Mouse (Mus musculus): ENCODE results near the gene Sprr4. TPM values are rescaled to one million over a fixed set of nuclear protein-coding genes. Genes with fewer than 3 reads are reported as not detected.

Sprr4 gene
- polyA plus RNA-seq, 1 experiment from 2014 or later = not detected

DNA sequence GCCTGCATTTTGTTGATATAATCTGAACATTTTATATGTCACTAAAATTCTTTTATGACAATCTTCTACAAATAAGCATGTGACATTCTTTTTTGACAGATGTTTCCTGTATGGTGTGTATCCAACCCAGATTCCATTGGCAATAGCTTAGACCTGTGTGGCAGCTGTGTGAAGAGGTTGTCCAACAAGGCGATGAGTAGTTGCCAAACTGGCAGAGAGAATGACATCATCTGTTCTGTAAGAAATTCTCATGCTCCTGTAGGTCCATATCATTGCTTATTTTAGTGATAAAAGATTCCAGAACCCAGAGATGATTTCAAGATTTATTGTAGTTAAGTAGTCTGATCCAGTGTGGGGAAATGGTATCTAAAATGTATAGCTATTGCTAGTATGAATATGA is 33.7 kb downstream of the Sprr4 start:
- Histone ChIP-seq H3K36me3 (no peaks in the 10 kb centered on the region), H3K9ac (no peak overlapping the region), H3K4me1 (replicated peaks) (no peaks in the 10 kb centered on the region), H3K4me3 (no peak overlapping the region), H3K27ac (ENCODE audit: poor library complexity, severe bottlenecking) (no peak overlapping the region), H3K9me3 (replicated peaks) (no peaks in the 10 kb centered on the region), H3K4me2 (no peak overlapping the region), H3K27me3 (replicated peaks) (no peaks in the 10 kb centered on the region)
- WGBS = 68% methylated on average over 1 of the region's 1 CpGs
- ATAC-seq (ENCODE audit: insufficient number of reproducible peaks, low FRiP score) = no peak

GRCm38 (mm10) chr3:92458620-92459019 is 41.7 kb downstream of the Sprr4 start, which contains the start of gene Sprr3:
Gene Sprr3 (minus strand): TSS chr3:92458720.
- ATAC-seq (ENCODE audit: insufficient number of reproducible peaks, low FRiP score) = no peak
- no peak within 1 kb of the TSS for H3K4me3 ChIP-seq
- H3K36me3 ChIP-seq = no peaks in the 10 kb centered on the region
- H3K27ac ChIP-seq (ENCODE audit: poor library complexity, severe bottlenecking) = no peak within 1 kb of the TSS
- no peak within 1 kb of the TSS for H3K9ac ChIP-seq
- no peaks in the 10 kb centered on the region for H3K9me3 ChIP-seq (replicated peaks)
- H3K4me2 ChIP-seq = no peak within 1 kb of the TSS
- H3K4me1 ChIP-seq (replicated peaks) = no peaks in the 10 kb centered on the region
- WGBS = 57% methylated on average over 2 of the region's 2 CpGs
- no peaks in the 10 kb centered on the region for H3K27me3 ChIP-seq (replicated peaks)

DNA sequence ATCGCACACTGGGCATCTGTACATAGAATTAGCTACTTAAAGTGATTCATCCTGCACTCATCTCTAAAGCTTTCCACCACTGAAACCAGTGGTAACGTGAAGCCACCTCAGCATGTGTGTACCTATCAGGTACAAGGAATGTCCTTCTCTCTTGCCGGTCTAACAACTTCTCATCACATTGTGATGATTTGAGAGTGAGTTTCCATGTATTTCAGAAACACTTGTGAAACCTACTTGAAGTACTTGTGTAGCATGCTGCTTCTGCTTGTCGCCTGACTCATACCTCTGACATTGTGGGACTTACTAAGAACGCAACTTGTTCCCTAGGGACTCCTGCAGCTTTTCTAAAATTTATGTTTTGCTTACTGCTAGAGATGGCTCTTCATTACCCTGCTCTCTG is 45.1 kb downstream of the Sprr4 start:
- 68% methylated on average over 5 of the region's 5 CpGs for WGBS
- Histone ChIP-seq H3K9me3 (replicated peaks) (no peaks in the 10 kb centered on the region), H3K4me2 (no peak overlapping the region), H3K4me1 (replicated peaks) (no peaks in the 10 kb centered on the region), H3K36me3 (no peaks in the 10 kb centered on the region), H3K9ac (no peak overlapping the region), H3K27ac (ENCODE audit: poor library complexity, severe bottlenecking) (no peak overlapping the region), H3K4me3 (no peak overlapping the region), H3K27me3 (replicated peaks) (no peaks in the 10 kb centered on the region)
- no peak for ATAC-seq (ENCODE audit: insufficient number of reproducible peaks, low FRiP score)

Other genes with a start within 250 kb of the Sprr4 start
- gene Sprr2a3, start 215.1 kb downstream of the Sprr4 start, polyA plus RNA-seq (2016; fragmentation: Nextera tagmentation; extraction: Ambion mirVana) = not detected in 2 replicates
- gene Sprr2b, start 183.9 kb downstream of the Sprr4 start, polyA plus RNA-seq (2016; fragmentation: Nextera tagmentation; extraction: Ambion mirVana) = not detected in 2 replicates
- not detected in 2 replicates for gene Sprr2d, start 161.4 kb downstream of the Sprr4 start, polyA plus RNA-seq (2016; fragmentation: Nextera tagmentation; extraction: Ambion mirVana)
- not detected in 2 replicates for gene Sprr2e, start 148.3 kb downstream of the Sprr4 start, polyA plus RNA-seq (2016; fragmentation: Nextera tagmentation; extraction: Ambion mirVana)
- gene Sprr2f, start 135.3 kb downstream of the Sprr4 start, polyA plus RNA-seq (2016; fragmentation: Nextera tagmentation; extraction: Ambion mirVana) = 0.51 TPM in 1 of 2 replicates, not detected in the other
- 0.26 TPM in 1 of 2 replicates, not detected in the other for gene Sprr2h, start 114.8 kb downstream of the Sprr4 start, polyA plus RNA-seq (2016; fragmentation: Nextera tagmentation; extraction: Ambion mirVana)
- gene Sprr2i, start 92.5 kb downstream of the Sprr4 start, polyA plus RNA-seq (2016; fragmentation: Nextera tagmentation; extraction: Ambion mirVana) = not detected in 2 replicates
- gene Sprr2j-ps, start 82.4 kb downstream of the Sprr4 start, polyA plus RNA-seq (2016; fragmentation: Nextera tagmentation; extraction: Ambion mirVana) = not detected in 2 replicates
- 6.1 and 9.4 TPM in 2 replicates for gene Gm9774, start 71.1 kb downstream of the Sprr4 start, polyA plus RNA-seq (2016; fragmentation: Nextera tagmentation; extraction: Ambion mirVana)
- gene Sprr2k, start 67.9 kb downstream of the Sprr4 start, polyA plus RNA-seq (2016; fragmentation: Nextera tagmentation; extraction: Ambion mirVana) = not detected in 2 replicates
- gene Sprr1b, start 61.7 kb downstream of the Sprr4 start, polyA plus RNA-seq (2016; fragmentation: Nextera tagmentation; extraction: Ambion mirVana) = not detected in 2 replicates
- not detected in 2 replicates for gene Sprr3, start 41.8 kb downstream of the Sprr4 start, polyA plus RNA-seq (2016; fragmentation: Nextera tagmentation; extraction: Ambion mirVana)
- 0.24 and 0.37 TPM in 2 replicates for gene Sprr1a, start 14.6 kb downstream of the Sprr4 start, polyA plus RNA-seq (2016; fragmentation: Nextera tagmentation; extraction: Ambion mirVana)
- not detected in 2 replicates for gene 2310046K23Rik, start 34.0 kb upstream of the Sprr4 start, polyA plus RNA-seq (2016; fragmentation: Nextera tagmentation; extraction: Ambion mirVana)
- gene Ivl, start 73.2 kb upstream of the Sprr4 start, polyA plus RNA-seq (2016; fragmentation: Nextera tagmentation; extraction: Ambion mirVana) = not detected in 2 replicates
- not detected in 2 replicates for gene Smcp, start 88.5 kb upstream of the Sprr4 start, polyA plus RNA-seq (2016; fragmentation: Nextera tagmentation; extraction: Ambion mirVana)
- not detected in 2 replicates for gene 2210017I01Rik, start 107.0 kb upstream of the Sprr4 start, polyA plus RNA-seq (2016; fragmentation: Nextera tagmentation; extraction: Ambion mirVana)
- gene Lce6a, start 121.2 kb upstream of the Sprr4 start, polyA plus RNA-seq (2016; fragmentation: Nextera tagmentation; extraction: Ambion mirVana) = not detected in 2 replicates
- gene Lce1a1, start 147.8 kb upstream of the Sprr4 start, polyA plus RNA-seq (2016; fragmentation: Nextera tagmentation; extraction: Ambion mirVana) = not detected in 2 replicates
- not detected in 2 replicates for gene Lce1b, start 156.4 kb upstream of the Sprr4 start, polyA plus RNA-seq (2016; fragmentation: Nextera tagmentation; extraction: Ambion mirVana)
- not detected in 2 replicates for gene Lce1a2, start 169.8 kb upstream of the Sprr4 start, polyA plus RNA-seq (2016; fragmentation: Nextera tagmentation; extraction: Ambion mirVana)
- gene Lce1c, start 178.8 kb upstream of the Sprr4 start, polyA plus RNA-seq (2016; fragmentation: Nextera tagmentation; extraction: Ambion mirVana) = not detected in 2 replicates
- not detected in 2 replicates for gene Lce1d, start 186.7 kb upstream of the Sprr4 start, polyA plus RNA-seq (2016; fragmentation: Nextera tagmentation; extraction: Ambion mirVana)
- not detected in 2 replicates for gene Lce1e, start 208.6 kb upstream of the Sprr4 start, polyA plus RNA-seq (2016; fragmentation: Nextera tagmentation; extraction: Ambion mirVana)
- not detected in 2 replicates for gene Lce1f, start 219.9 kb upstream of the Sprr4 start, polyA plus RNA-seq (2016; fragmentation: Nextera tagmentation; extraction: Ambion mirVana)
- not detected in 2 replicates for gene Gm38119, start 238.6 kb upstream of the Sprr4 start, polyA plus RNA-seq (2016; fragmentation: Nextera tagmentation; extraction: Ambion mirVana)

Measured in heart, embryonic 12.5 days (tissue).